Mouse (Mus musculus): ENCODE measurements around the gene Gm6871. TPM values are rescaled to one million over a fixed set of nuclear protein-coding genes. Genes with fewer than 3 reads are reported as not detected.
"Not testable (repeated sequence)": the region's sequence is repeated elsewhere in the genome, so short reads cannot be mapped to it uniquely, and the experiment has no call there.

The Gm6871 gene
- polyA plus RNA-seq, 1 experiment from 2014 or later: not detected

DNA sequence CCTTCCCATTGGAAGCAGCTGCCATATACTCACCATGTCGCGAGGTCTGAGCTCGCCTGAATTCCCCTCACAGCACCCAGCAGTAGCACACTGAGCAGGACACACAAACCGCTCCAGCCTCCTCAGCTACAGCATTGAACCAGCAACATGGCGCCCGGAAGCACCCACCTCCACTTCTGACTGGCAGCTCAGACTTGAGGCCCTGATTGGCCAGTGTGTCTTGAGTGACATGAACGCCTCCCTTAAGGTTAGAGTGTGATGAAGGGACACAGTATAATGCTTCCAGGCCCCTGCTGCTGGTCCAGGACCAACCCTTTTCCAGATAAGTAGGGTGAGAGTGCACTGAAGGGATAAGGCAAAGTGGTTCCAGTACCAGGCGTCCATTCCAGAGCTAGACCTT lies 12.8 kb downstream of the Gm6871 start:
- Histone ChIP-seq H3K9me3 (ENCODE audit: control insufficient read depth, low read length) (peaks cover 5% of the 10 kb centered on the region), H3K27ac (ENCODE audit: low read depth, low read length) (no peak overlapping the region), H3K4me3 (ENCODE audit: low read length) (no peak overlapping the region), H3K36me3 (ENCODE audit: control insufficient read depth, insufficient read depth, low read length) (no peaks in the 10 kb centered on the region), H3K4me1 (ENCODE audit: control insufficient read depth, insufficient read depth, low read depth, low read length) (no peaks in the 10 kb centered on the region), H3K9ac (ENCODE audit: low read depth, low read length) (no peak overlapping the region), H3K27me3 (replicated peaks; ENCODE audit: control insufficient read depth, insufficient read depth, low read length) (no peaks in the 10 kb centered on the region), H3K4me2 (ENCODE audit: low read length) (no peak overlapping the region)
- no peak for ATAC-seq
- WGBS: 75% methylated on average over 8 of the region's 8 CpGs

DNA sequence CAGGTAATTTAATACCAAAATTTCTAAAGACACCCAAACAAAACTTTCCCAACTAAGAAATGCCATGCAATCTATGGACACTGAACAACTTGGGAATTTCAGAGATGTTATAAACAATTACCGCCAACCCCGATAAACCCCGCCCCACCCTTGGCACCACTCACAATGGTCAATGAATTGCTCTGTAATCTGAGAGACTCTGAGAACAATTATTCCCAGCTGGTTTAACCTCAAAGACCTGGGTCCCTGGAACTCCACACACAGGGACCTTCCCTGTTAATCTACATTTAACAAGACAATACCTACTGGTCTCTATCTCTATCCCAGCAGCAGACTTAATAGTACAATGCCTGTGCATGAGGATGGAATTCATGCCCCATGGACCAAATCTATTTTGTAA lies 60.8 kb downstream of the Gm6871 start:
- WGBS: 83% methylated on average over 3 of the region's 3 CpGs
- H3K4me2 ChIP-seq (ENCODE audit: low read length): no peak overlapping the region
- H3K36me3 ChIP-seq (ENCODE audit: control insufficient read depth, insufficient read depth, low read length): no peaks in the 10 kb centered on the region
- no peak overlapping the region for H3K27ac ChIP-seq (ENCODE audit: low read depth, low read length)
- no peaks in the 10 kb centered on the region for H3K4me1 ChIP-seq (ENCODE audit: control insufficient read depth, insufficient read depth, low read depth, low read length)
- no peak overlapping the region for H3K4me3 ChIP-seq (ENCODE audit: low read length)
- no peak overlapping the region for H3K9ac ChIP-seq (ENCODE audit: low read depth, low read length)
- ATAC-seq: no peak
- H3K27me3 ChIP-seq (replicated peaks; ENCODE audit: control insufficient read depth, insufficient read depth, low read length): no peaks in the 10 kb centered on the region
- peaks cover 6% of the 10 kb centered on the region; the same call in 1 of the 2 replicates for H3K9me3 ChIP-seq (ENCODE audit: control insufficient read depth, low read length)

DNA sequence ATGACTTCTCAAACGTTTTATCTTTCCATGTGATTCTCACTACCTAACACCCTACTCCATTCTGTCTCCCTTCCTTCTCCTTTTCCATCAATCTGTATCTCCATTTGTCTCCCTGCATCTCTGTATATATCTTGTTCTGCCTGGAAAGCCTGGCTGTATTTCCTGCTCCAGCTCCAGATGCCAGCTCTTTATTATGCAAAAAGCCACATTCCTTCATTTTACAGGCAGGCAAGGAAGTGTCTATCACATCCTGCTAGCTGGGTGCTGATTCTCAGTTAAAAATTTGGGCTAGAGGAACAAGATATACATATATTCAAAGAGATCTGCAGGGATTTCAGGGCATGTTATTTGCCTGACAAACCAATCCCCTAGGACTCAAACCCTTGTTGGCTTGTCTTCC lies 61.3 kb downstream of the Gm6871 start:
- no peaks in the 10 kb centered on the region for H3K27me3 ChIP-seq (replicated peaks; ENCODE audit: control insufficient read depth, insufficient read depth, low read length)
- H3K4me2 ChIP-seq (ENCODE audit: low read length): no peak overlapping the region
- 16% methylated on average over 1 of the region's 1 CpGs for WGBS
- no peak overlapping the region for H3K9ac ChIP-seq (ENCODE audit: low read depth, low read length)
- no peaks in the 10 kb centered on the region for H3K4me1 ChIP-seq (ENCODE audit: control insufficient read depth, insufficient read depth, low read depth, low read length)
- no peaks in the 10 kb centered on the region for H3K36me3 ChIP-seq (ENCODE audit: control insufficient read depth, insufficient read depth, low read length)
- peaks cover 4% of the 10 kb centered on the region; the same call in 1 of the 2 replicates for H3K9me3 ChIP-seq (ENCODE audit: control insufficient read depth, low read length)
- no peak overlapping the region for H3K4me3 ChIP-seq (ENCODE audit: low read length)
- ATAC-seq: no peak
- H3K27ac ChIP-seq (ENCODE audit: low read depth, low read length): no peak overlapping the region

DNA sequence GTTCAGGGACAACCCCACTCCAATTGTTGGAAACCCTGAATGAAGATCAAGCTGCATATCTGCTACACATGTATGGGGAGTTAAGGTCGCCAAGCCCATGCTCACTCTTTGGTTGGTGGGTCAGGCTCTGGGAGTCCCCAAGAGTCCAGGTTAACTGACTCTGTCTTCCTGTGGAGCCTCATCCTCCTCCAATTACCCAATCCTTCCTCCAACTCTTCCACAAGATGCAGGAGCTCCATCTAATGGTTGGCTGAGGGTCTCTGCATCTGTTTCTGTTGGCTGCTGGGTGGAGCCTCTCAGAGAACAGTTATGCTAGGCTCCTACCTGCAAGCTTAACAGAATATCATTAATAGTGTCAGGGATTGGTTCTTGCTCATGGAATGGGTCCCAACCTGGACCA lies 71.1 kb downstream of the Gm6871 start:
- Histone ChIP-seq H3K4me2 (ENCODE audit: low read length) (no peak overlapping the region), H3K27ac (ENCODE audit: low read depth, low read length) (no peak overlapping the region), H3K4me1 (ENCODE audit: control insufficient read depth, insufficient read depth, low read depth, low read length) (no peaks in the 10 kb centered on the region; the same call in 1 of the 2 replicates), H3K9me3 (ENCODE audit: control insufficient read depth, low read length) (no peaks in the 10 kb centered on the region), H3K9ac (ENCODE audit: low read depth, low read length) (no peak overlapping the region), H3K36me3 (ENCODE audit: control insufficient read depth, insufficient read depth, low read length) (no peaks in the 10 kb centered on the region), H3K4me3 (ENCODE audit: low read length) (no peak overlapping the region), H3K27me3 (replicated peaks; ENCODE audit: control insufficient read depth, insufficient read depth, low read length) (no peaks in the 10 kb centered on the region)
- no peak for ATAC-seq
- WGBS: 57% methylated on average over 1 of the region's 1 CpGs

DNA sequence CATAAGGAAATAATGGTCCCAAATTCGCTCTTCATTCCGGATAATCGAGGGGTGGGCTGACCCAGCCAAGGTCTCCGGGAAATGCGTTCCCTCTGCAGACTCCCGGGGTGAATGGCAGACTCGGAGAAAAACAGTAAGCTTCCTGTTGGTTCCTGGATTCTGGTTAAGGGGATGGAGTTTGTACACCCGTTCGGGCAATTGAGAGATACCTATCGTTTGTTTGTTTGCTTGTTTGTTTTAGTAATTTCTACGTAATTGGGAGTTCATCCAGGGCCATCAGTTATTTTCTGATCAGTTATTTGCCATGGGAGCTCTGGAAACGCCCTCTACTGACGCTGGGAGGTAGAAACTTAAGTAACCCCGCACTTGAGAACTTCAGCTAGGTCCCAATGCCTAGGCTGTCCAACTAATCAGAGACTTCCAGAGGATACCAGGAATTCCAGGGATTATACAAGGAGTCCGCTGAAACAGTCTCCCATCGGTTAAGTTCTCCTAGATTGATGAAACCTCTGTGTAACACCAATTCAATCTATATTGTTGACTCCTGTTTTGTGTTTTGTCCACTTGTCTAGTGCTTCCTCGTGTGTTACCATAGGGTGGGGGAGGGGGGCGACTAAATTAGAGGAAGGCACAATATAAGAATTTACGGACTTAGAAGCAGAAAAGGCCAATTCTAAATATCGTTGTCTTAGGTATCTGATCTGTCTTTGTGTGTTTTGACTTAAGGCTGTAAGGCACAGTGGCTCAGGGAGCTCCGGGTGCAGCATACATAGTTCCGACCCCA lies 73.1 kb downstream of the Gm6871 start:
- Histone ChIP-seq H3K4me2 (ENCODE audit: low read length) (peak overlapping the region; percentile 80), H3K27ac (ENCODE audit: low read depth, low read length) (no peak overlapping the region), H3K9me3 (ENCODE audit: control insufficient read depth, low read length) (no peaks in the 10 kb centered on the region), H3K36me3 (ENCODE audit: control insufficient read depth, insufficient read depth, low read length) (no peaks in the 10 kb centered on the region), H3K4me1 (ENCODE audit: control insufficient read depth, insufficient read depth, low read depth, low read length) (no peaks in the 10 kb centered on the region; the same call in 1 of the 2 replicates), H3K27me3 (replicated peaks; ENCODE audit: control insufficient read depth, insufficient read depth, low read length) (no peaks in the 10 kb centered on the region), H3K9ac (ENCODE audit: low read depth, low read length) (peak overlapping the region; percentile 68), H3K4me3 (ENCODE audit: low read length) (peak overlapping the region; percentile 69)
- ATAC-seq: peak; percentile 12
- 19% methylated on average over 22 of the region's 22 CpGs for WGBS

DNA sequence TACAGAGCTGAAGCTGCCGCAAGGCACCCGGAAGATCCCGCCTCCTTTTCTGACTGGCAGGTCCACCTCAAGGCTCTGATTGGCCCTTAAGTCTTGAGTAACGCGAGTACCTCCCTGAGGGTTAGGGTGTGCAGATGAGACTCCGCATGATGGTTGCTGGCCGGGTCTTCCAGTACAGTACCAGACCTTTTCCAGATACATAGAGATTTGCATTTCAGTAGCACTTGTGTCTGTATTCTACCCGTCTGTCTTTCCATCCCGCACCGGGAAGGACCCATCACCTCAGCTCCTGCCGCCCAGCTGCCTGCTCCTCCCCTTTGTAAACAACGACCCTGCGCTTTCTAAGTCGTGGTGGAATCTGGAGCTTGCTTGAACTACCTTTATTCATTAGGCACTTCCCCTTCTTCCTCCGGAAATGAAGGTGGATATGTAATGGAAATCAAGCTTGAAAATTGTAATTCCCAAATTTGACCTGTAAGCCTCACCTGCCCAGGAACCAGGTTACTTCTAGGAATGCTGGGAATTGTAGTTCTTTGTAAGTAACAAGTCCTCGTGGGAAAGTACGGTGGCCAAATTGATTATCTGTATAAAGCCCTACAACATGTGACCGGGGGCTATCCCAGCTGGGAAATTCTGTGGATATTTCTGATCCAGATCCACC lies 73.9 kb downstream of the Gm6871 start, which contains the start of the genes Gm20449 and AW146154:
Gene Gm20449 (minus strand): TSS at position 29 of the 661 bp plus-strand sequence.
Gene AW146154 (minus strand): TSS at position 502 of the 661 bp plus-strand sequence.
- Histone ChIP-seq H3K9ac (ENCODE audit: low read depth, low read length) (peak within 1 kb of the TSS; percentile 68), H3K36me3 (ENCODE audit: control insufficient read depth, insufficient read depth, low read length) (no peaks in the 10 kb centered on the region), H3K27ac (ENCODE audit: low read depth, low read length) (peak within 1 kb of the TSS; percentile 81), H3K27me3 (replicated peaks; ENCODE audit: control insufficient read depth, insufficient read depth, low read length) (no peaks in the 10 kb centered on the region), H3K4me1 (ENCODE audit: control insufficient read depth, insufficient read depth, low read depth, low read length) (no peaks in the 10 kb centered on the region; the same call in 1 of the 2 replicates), H3K4me2 (ENCODE audit: low read length) (peak within 1 kb of the TSS; percentile 80), H3K9me3 (ENCODE audit: control insufficient read depth, low read length) (no peaks in the 10 kb centered on the region), H3K4me3 (ENCODE audit: low read length) (peak within 1 kb of the TSS; percentile 69)
- WGBS: 1% methylated on average over 18 of the region's 18 CpGs
- peak; percentile 98 for ATAC-seq

DNA sequence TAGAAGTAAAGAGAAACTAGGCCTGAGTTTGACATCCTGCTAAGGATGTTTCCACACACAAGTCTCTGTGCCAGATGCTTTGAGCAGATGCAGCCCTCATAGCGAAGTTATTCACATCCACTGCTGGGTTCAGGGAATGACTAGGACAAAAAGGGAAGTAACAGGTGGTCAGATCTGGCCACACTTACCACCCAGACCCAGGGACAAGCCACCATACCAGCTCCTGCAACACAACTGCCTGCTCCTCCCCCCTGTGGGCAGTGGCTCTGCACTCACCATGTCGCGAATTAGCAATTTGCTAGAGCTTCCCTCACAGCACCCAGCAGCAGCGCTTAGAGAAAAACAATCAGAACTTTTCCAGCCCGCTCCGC lies 74.5 kb downstream of the Gm6871 start:
- Histone ChIP-seq H3K4me3 (ENCODE audit: low read length) (peak overlapping the region; percentile 69), H3K4me2 (ENCODE audit: low read length) (peak overlapping the region; percentile 80), H3K9ac (ENCODE audit: low read depth, low read length) (peak overlapping the region; percentile 68)
- 0% methylated on average over 6 of the region's 6 CpGs for WGBS
- not testable (repeated sequence) for H3K27me3 ChIP-seq (replicated peaks; ENCODE audit: control insufficient read depth, insufficient read depth, low read length); ATAC-seq; H3K27ac ChIP-seq (ENCODE audit: low read depth, low read length); H3K36me3 ChIP-seq (ENCODE audit: control insufficient read depth, insufficient read depth, low read length); H3K9me3 ChIP-seq (ENCODE audit: control insufficient read depth, low read length); H3K4me1 ChIP-seq (ENCODE audit: control insufficient read depth, insufficient read depth, low read depth, low read length)

DNA sequence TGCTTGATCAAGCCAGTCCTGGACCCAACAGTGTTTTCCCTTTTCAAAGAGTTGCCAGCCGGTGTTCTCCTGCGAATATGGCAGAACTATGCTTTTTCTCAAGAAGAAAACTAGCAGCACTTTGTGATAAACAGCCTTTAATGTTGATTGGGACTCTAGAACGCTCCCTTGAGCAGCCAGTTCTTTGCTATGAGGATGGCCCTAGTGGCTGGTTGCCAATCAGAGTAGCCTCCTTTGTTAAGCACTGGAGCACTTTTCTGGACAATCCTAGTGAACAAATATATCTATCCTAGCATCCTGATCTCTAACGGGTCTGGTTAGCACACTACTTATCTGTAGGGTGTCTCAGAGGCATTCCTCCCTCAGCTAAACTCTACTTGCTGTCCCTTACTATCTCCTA lies 75.0 kb downstream of the Gm6871 start:
- peak overlapping the region; percentile 69; the same call in 1 of the 2 replicates for H3K4me3 ChIP-seq (ENCODE audit: low read length)
- H3K4me1 ChIP-seq (ENCODE audit: control insufficient read depth, insufficient read depth, low read depth, low read length): not testable (repeated sequence)

DNA sequence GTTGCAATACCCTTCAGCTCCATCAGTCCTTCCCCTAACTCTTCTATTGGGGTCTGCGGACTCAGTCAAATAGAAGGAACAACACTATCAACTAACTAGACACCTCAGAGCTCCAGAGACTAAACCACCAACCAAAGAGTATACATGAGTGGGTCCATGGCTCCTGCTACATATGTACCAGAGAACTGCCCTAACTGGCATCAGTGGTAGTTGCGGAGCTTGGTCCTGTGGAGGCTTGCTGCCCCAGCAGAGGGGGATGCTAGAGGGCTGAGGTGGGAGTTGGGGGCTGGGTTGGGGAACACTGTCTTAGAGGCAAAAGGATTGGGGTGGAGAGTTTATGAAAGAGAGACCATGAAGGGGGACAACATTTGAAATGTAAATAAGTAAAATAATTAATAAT lies 75.6 kb downstream of the Gm6871 start:
- no peak overlapping the region for H3K27ac ChIP-seq (ENCODE audit: low read depth, low read length)
- no peaks in the 10 kb centered on the region for H3K36me3 ChIP-seq (ENCODE audit: control insufficient read depth, insufficient read depth, low read length)
- no peaks in the 10 kb centered on the region for H3K27me3 ChIP-seq (replicated peaks; ENCODE audit: control insufficient read depth, insufficient read depth, low read length)
- no peak overlapping the region for H3K4me2 ChIP-seq (ENCODE audit: low read length)
- 100% methylated on average over 2 of the region's 2 CpGs for WGBS
- no peaks in the 10 kb centered on the region for H3K9me3 ChIP-seq (ENCODE audit: control insufficient read depth, low read length)
- no peak overlapping the region for H3K4me3 ChIP-seq (ENCODE audit: low read length)
- H3K9ac ChIP-seq (ENCODE audit: low read depth, low read length): no peak overlapping the region
- no peak for ATAC-seq
- no peaks in the 10 kb centered on the region; the same call in 1 of the 2 replicates for H3K4me1 ChIP-seq (ENCODE audit: control insufficient read depth, insufficient read depth, low read depth, low read length)

More for the DNA sequence above, 75.0 kb downstream of the Gm6871 start:
- not testable (repeated sequence) for H3K27me3 ChIP-seq (replicated peaks; ENCODE audit: control insufficient read depth, insufficient read depth, low read length); H3K27ac ChIP-seq (ENCODE audit: low read depth, low read length); H3K36me3 ChIP-seq (ENCODE audit: control insufficient read depth, insufficient read depth, low read length); ATAC-seq; H3K9me3 ChIP-seq (ENCODE audit: control insufficient read depth, low read length); H3K9ac ChIP-seq (ENCODE audit: low read depth, low read length)
- 93% methylated on average over 2 of the region's 4 CpGs for WGBS
- peak overlapping the region; percentile 80 for H3K4me2 ChIP-seq (ENCODE audit: low read length)
